In the genomic region with DNA sequence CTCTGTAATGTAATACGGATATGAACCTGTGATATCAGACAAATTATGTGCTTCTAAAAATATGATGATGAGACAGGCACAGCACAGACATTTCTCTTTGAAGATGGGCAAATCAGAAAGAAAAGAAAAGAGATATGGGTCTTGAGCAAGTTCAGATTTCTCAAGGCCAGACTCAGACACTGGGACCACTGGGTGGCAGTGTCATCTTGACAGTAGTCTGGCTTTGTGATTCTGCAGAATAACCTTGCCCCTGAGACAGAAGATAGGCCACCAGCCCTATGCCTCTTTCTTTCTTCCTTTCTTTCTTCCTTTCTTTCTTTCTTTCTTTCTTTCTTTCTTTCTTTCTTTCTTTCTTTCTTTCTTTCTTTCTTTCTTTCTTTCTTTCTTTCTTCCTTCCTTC, we compare ENCODE assay signal across 9 mouse cellular contexts.
DNase-seq lines count a peak whose midpoint lies in the region; ATAC-seq and TF ChIP-seq lines count a peak whose summit lies in the region.
"Had no signal": no experiment of that assay in that cellular context is flagged by ENCODE, and none has a peak within 500 bp of the region (broad histone marks: within the 10 kb centered on the region; RNA-seq: fewer than 3 reads in every experiment).

No protein-coding gene starts in this region.

- H3K36me3 ChIP-seq in forebrain, embryonic 14.5 days (ENCODE audit: control insufficient read depth, insufficient read depth, low read length) = no peaks in the 10 kb centered on the region
- no peaks in the 10 kb centered on the region for H3K36me3 ChIP-seq in forebrain, embryonic 16.5 days (ENCODE audit: control insufficient read depth, insufficient read depth)
- H3K36me3 ChIP-seq in limb, embryonic 11.5 days (ENCODE audit: control insufficient read depth, insufficient read depth, low read length) = no peaks in the 10 kb centered on the region
- H3K36me3 ChIP-seq in limb, embryonic 10.5 days = no peaks in the 10 kb centered on the region
- H3K36me3 ChIP-seq in hindbrain, postnatal 0 days (ENCODE audit: insufficient read depth, low read length) = no peaks in the 10 kb centered on the region
- H3K36me3 ChIP-seq: embryonic facial prominence, embryonic 12.5 days had no signal

- DNase-seq in forebrain, embryonic 14.5 days (ENCODE audit: low spot score) = peak; percentile 72
- peak; percentile 32 for DNase-seq in limb, embryonic 11.5 days (ENCODE audit: low spot score)
- DNase-seq in limb, embryonic 10.5 days (ENCODE audit: low spot score) = no peak
- peak; percentile 83 for DNase-seq in brain, embryonic 14.5 days (ENCODE audit: low read depth)
- peak; percentile 74 for DNase-seq in hindbrain, postnatal 0 days (ENCODE audit: low spot score)
- DNase-seq in urinary bladder, adult 18-20 months (ENCODE audit: low spot score in 2 of 2) = no peak
- DNase-seq in testis, postnatal 14 days (ENCODE audit: low spot score) = no peak

- WGBS in forebrain, embryonic 14.5 days = 83% methylated on average over 1 of the region's 1 CpGs
- 93% methylated on average over 1 of the region's 1 CpGs for WGBS in forebrain, embryonic 16.5 days
- WGBS in limb, embryonic 11.5 days = 87% methylated on average over 1 of the region's 1 CpGs
- WGBS in limb, embryonic 10.5 days = 80% methylated on average over 1 of the region's 1 CpGs
- 77% methylated on average over 1 of the region's 1 CpGs for WGBS in hindbrain, postnatal 0 days

- no peaks in the 10 kb centered on the region for H3K27me3 ChIP-seq in forebrain, embryonic 14.5 days (replicated peaks; ENCODE audit: control insufficient read depth, insufficient read depth, low read length)
- no peaks in the 10 kb centered on the region for H3K27me3 ChIP-seq in forebrain, embryonic 16.5 days (replicated peaks; ENCODE audit: control insufficient read depth, insufficient read depth, low read length)
- H3K27me3 ChIP-seq in limb, embryonic 11.5 days (ENCODE audit: control insufficient read depth, insufficient read depth, low read length) = no peaks in the 10 kb centered on the region
- H3K27me3 ChIP-seq in limb, embryonic 10.5 days (ENCODE audit: low read depth, poor library complexity, severe bottlenecking) = no peaks in the 10 kb centered on the region
- no peaks in the 10 kb centered on the region for H3K27me3 ChIP-seq in hindbrain, postnatal 0 days (ENCODE audit: insufficient read depth, low read length)
- H3K27me3 ChIP-seq: embryonic facial prominence, embryonic 12.5 days had no signal

- H3K4me2 ChIP-seq in forebrain, embryonic 14.5 days (ENCODE audit: low read length) = no peak overlapping the region
- H3K4me2 ChIP-seq in forebrain, embryonic 16.5 days (ENCODE audit: low read length) = no peak overlapping the region
- H3K4me2 ChIP-seq in limb, embryonic 11.5 days (ENCODE audit: low read depth, severe bottlenecking) = no peak overlapping the region
- no peak overlapping the region for H3K4me2 ChIP-seq in hindbrain, postnatal 0 days (ENCODE audit: low read depth, low read length)
- H3K4me2 ChIP-seq: embryonic facial prominence, embryonic 12.5 days had no signal

- ATAC-seq in forebrain, embryonic 14.5 days = no peak
- ATAC-seq in forebrain, embryonic 16.5 days = no peak
- no peak for ATAC-seq in limb, embryonic 11.5 days (ENCODE audit: insufficient number of reproducible peaks, low FRiP score, low TSS enrichment, low read depth)
- no peak for ATAC-seq in hindbrain, postnatal 0 days

- no peak overlapping the region for H3K27ac ChIP-seq in forebrain, embryonic 14.5 days (ENCODE audit: low read depth, low read length)
- no peak overlapping the region for H3K27ac ChIP-seq in forebrain, embryonic 16.5 days (ENCODE audit: low read length)
- no peak overlapping the region for H3K27ac ChIP-seq in limb, embryonic 11.5 days (replicated peaks; ENCODE audit: low read depth, low read length)
- no peak overlapping the region for H3K27ac ChIP-seq in limb, embryonic 10.5 days
- no peak overlapping the region for H3K27ac ChIP-seq in hindbrain, postnatal 0 days
- H3K27ac ChIP-seq: embryonic facial prominence, embryonic 12.5 days had no signal

- no peaks in the 10 kb centered on the region for H3K4me1 ChIP-seq in forebrain, embryonic 14.5 days (ENCODE audit: control insufficient read depth, insufficient read depth, low read length)
- H3K4me1 ChIP-seq in forebrain, embryonic 16.5 days (replicated peaks; ENCODE audit: control insufficient read depth, insufficient read depth, low read length) = no peaks in the 10 kb centered on the region
- no peaks in the 10 kb centered on the region for H3K4me1 ChIP-seq in limb, embryonic 11.5 days (ENCODE audit: control insufficient read depth, insufficient read depth, low read length)
- H3K4me1 ChIP-seq in limb, embryonic 10.5 days = no peaks in the 10 kb centered on the region
- no peaks in the 10 kb centered on the region for H3K4me1 ChIP-seq in hindbrain, postnatal 0 days (ENCODE audit: insufficient read depth, low read length)
- H3K4me1 ChIP-seq: embryonic facial prominence, embryonic 12.5 days had no signal

- peak; percentile 65; the same call in 1 of the 2 replicates for TF ChIP-seq CTCF in brain, embryonic 14.5 days (IDR thresholded peaks at IDR 0.05; ENCODE audit: borderline replicate concordance, extremely low read depth, insufficient read depth, insufficient read length)
- TF ChIP-seq CTCF in hindbrain, postnatal 0 days (IDR thresholded peaks at IDR 0.05; ENCODE audit: low read depth) = peak; percentile 72

- no peaks in the 10 kb centered on the region for H3K9me3 ChIP-seq in forebrain, embryonic 14.5 days (replicated peaks; ENCODE audit: control insufficient read depth, low read length)
- no peaks in the 10 kb centered on the region for H3K9me3 ChIP-seq in forebrain, embryonic 16.5 days (ENCODE audit: control insufficient read depth, low read length)
- no peaks in the 10 kb centered on the region for H3K9me3 ChIP-seq in limb, embryonic 11.5 days (ENCODE audit: control insufficient read depth, low read length)
- H3K9me3 ChIP-seq in limb, embryonic 10.5 days (replicated peaks) = no peaks in the 10 kb centered on the region
- H3K9me3 ChIP-seq in hindbrain, postnatal 0 days (ENCODE audit: low read length) = no peaks in the 10 kb centered on the region
- H3K9me3 ChIP-seq: embryonic facial prominence, embryonic 12.5 days had no signal

- no peak overlapping the region for H3K9ac ChIP-seq in forebrain, embryonic 14.5 days (ENCODE audit: low read length)
- H3K9ac ChIP-seq in forebrain, embryonic 16.5 days (replicated peaks; ENCODE audit: low read depth, low read length) = no peak overlapping the region
- no peak overlapping the region for H3K9ac ChIP-seq in limb, embryonic 11.5 days (ENCODE audit: low read length)
- H3K9ac ChIP-seq in hindbrain, postnatal 0 days (replicated peaks; ENCODE audit: low read length) = no peak overlapping the region
- H3K9ac ChIP-seq: embryonic facial prominence, embryonic 12.5 days had no signal

- TF ChIP-seq POLR2A in brain, embryonic 14.5 days (IDR thresholded peaks at IDR 0.05; ENCODE audit: borderline replicate concordance, extremely low read depth, insufficient read depth, insufficient read length, poor library complexity, severe bottlenecking) = no peak

- no peak overlapping the region for H3K4me3 ChIP-seq in forebrain, embryonic 14.5 days (ENCODE audit: low read depth, low read length)
- H3K4me3 ChIP-seq in forebrain, embryonic 16.5 days (replicated peaks; ENCODE audit: low read length) = no peak overlapping the region
- H3K4me3 ChIP-seq in limb, embryonic 11.5 days (ENCODE audit: low read depth, low read length) = no peak overlapping the region
- no peak overlapping the region for H3K4me3 ChIP-seq in limb, embryonic 10.5 days
- no peak overlapping the region for H3K4me3 ChIP-seq in hindbrain, postnatal 0 days (ENCODE audit: low read length)
- H3K4me3 ChIP-seq: embryonic facial prominence, embryonic 12.5 days had no signal

Comparison
In these comparisons a context has a peak if more than half of its experiments do, and no peak if none do; other contexts are left out.
1. DNase-seq: peak in forebrain, embryonic 14.5 days (single experiment), limb, embryonic 11.5 days (single experiment), brain, embryonic 14.5 days (single experiment) and hindbrain, postnatal 0 days (single experiment); none in limb, embryonic 10.5 days (single experiment), urinary bladder, adult 18-20 months (0 of 2) and testis, postnatal 14 days (single experiment).